Mouse (Mus musculus) left cerebral cortex, adult 11 months (tissue): Measurements from ENCODE around the gene Rem2.
A peak's percentile ranks its signal among the peaks of the same experiment; 100 is the strongest.

Experiments
- DNase-seq: peaks from one replicate; pipeline ENCODE4 v3.0.0; 2022; ENCODE audit warnings: low spot score

Gene Rem2

GRCm38 (mm10) chr14:54475941-54476844 lies at the start of gene Rem2:
Gene Rem2, plus strand, starts transcription at chr14:54476100.
- peak; percentile 42 for DNase-seq

GRCm38 (mm10) chr14:54426689-54427398 lies 49.1 kb upstream of the Rem2 start, which contains the start of gene Mrpl52:
Gene Mrpl52, plus strand, starts transcription at chr14:54426909.
- DNase-seq, result peak; percentile 87

- no peak for DNase-seq
These were observed 48.2 kb upstream of the Rem2 start for GRCm38 (mm10) chr14:54427696-54428095.

GRCm38 (mm10) chr14:54428421-54428820 lies 47.5 kb upstream of the Rem2 start:
- no peak for DNase-seq

GRCm38 (mm10) chr14:54429332-54430093 lies 46.4 kb upstream of the Rem2 start:
- no peak for DNase-seq

GRCm38 (mm10) chr14:54430406-54431145 lies 45.3 kb upstream of the Rem2 start:
- no peak for DNase-seq

- DNase-seq, result no peak
These were observed 44.4 kb upstream of the Rem2 start, which contains the start of gene Mmp14 for GRCm38 (mm10) chr14:54431334-54432077. Gene Mmp14, plus strand, starts transcription at chr14:54431612.

- DNase-seq, result no peak
These were observed 43.6 kb upstream of the Rem2 start for GRCm38 (mm10) chr14:54432078-54432836.

- DNase-seq, result no peak
These were observed 42.8 kb upstream of the Rem2 start for GRCm38 (mm10) chr14:54432837-54433830.

GRCm38 (mm10) chr14:54433941-54434531 lies 41.9 kb upstream of the Rem2 start:
- DNase-seq, result no peak

- DNase-seq, result no peak
These were observed 40.5 kb upstream of the Rem2 start for GRCm38 (mm10) chr14:54435194-54435918.

GRCm38 (mm10) chr14:54439155-54439554 lies 36.7 kb upstream of the Rem2 start:
- DNase-seq, result no peak

- no peak for DNase-seq
These were observed 36.3 kb upstream of the Rem2 start for GRCm38 (mm10) chr14:54439610-54440009.

GRCm38 (mm10) chr14:54440538-54440937 lies 35.4 kb upstream of the Rem2 start:
- DNase-seq, result no peak

GRCm38 (mm10) chr14:54441365-54441764 lies 34.5 kb upstream of the Rem2 start:
- DNase-seq, result no peak

GRCm38 (mm10) chr14:54442548-54442947 lies 33.4 kb upstream of the Rem2 start:
- no peak for DNase-seq

- no peak for DNase-seq
These were observed 32.7 kb upstream of the Rem2 start for GRCm38 (mm10) chr14:54443196-54443595.
